Mouse (Mus musculus): ENCODE measurements around the gene Rnf212b. TPM values are rescaled to one million over a fixed set of nuclear protein-coding genes. Genes with fewer than 3 reads are reported as not detected.

Gene Rnf212b
- polyA plus RNA-seq, 1 experiment from 2014 or later = not detected

- Histone ChIP-seq H3K9ac (peak overlapping the region; percentile 71), H3K27ac (replicated peaks) (peak overlapping the region; percentile 33; the same call in 1 of the 2 replicates), H3K4me1 (replicated peaks) (peaks cover 29% of the 10 kb centered on the region), H3K9me3 (replicated peaks) (no peaks in the 10 kb centered on the region), H3K36me3 (replicated peaks) (no peaks in the 10 kb centered on the region), H3K27me3 (peaks cover 22% of the 10 kb centered on the region), H3K4me3 (replicated peaks) (peak overlapping the region; percentile 77), H3K4me2 (peak overlapping the region; percentile 93)
- ATAC-seq (ENCODE audit: insufficient read depth) = peak; percentile 11; the same call in 1 of the 2 replicates
- WGBS (ENCODE audit: insufficient replicate concordance) = 3% methylated on average over 36 of the region's 36 CpGs
These were observed 62.0 kb downstream of the Rnf212b start for GRCm38 (mm10) chr14:54875844-54876538.

- Histone ChIP-seq H3K4me3 (replicated peaks) (peak overlapping the region; percentile 77), H3K9me3 (replicated peaks) (no peaks in the 10 kb centered on the region), H3K27ac (replicated peaks) (peak overlapping the region; percentile 75), H3K4me1 (replicated peaks) (peaks cover 29% of the 10 kb centered on the region), H3K27me3 (peaks cover 22% of the 10 kb centered on the region), H3K36me3 (replicated peaks) (no peaks in the 10 kb centered on the region), H3K4me2 (peak overlapping the region; percentile 93), H3K9ac (peak overlapping the region; percentile 71)
- peak; percentile 93 for ATAC-seq (ENCODE audit: insufficient read depth)
- WGBS (ENCODE audit: insufficient replicate concordance) = under 1% methylated on average over 72 of the region's 72 CpGs
These were observed 62.7 kb downstream of the Rnf212b start for GRCm38 (mm10) chr14:54876539-54877047.

DNA sequence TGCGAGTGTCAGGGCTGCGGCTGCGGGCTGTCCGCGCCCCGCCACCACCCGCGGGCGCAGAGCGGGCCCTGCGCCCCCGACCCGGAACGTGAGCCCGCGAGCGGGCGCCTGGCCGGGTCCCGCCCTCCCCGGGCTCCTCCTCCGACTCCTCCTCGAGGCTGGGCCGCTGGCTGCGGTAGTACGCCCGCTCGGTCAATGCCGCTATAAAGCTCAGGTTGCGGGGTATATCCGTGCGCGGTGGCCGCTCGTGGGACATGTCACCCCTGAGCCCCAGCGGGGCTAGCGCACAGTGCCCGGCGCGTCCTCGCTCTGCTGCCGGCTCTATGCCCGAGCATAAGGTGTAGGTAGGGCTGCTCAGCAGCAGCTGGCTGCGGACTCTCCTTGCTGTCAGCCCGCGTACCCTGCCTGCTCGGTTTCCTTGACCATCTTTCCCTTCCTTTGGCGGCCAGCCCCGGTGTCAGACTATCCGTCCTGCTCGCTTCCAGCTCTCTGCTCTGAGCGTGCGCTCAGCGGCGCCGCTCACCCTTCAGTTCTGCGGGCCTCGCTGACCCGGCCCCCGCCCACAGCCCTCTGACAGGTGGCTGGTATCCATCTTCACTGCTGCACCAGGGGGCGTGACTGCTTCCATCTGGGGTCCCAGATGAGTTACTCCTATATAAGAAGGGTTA lies 63.2 kb downstream of the Rnf212b start, which contains the start of gene Ppp1r3e:
Gene Ppp1r3e (minus strand): TSS at position 503 of the 668 bp plus-strand sequence.
- H3K27me3 ChIP-seq = peaks cover 22% of the 10 kb centered on the region
- ATAC-seq (ENCODE audit: insufficient read depth) = peak; percentile 81
- peaks cover 29% of the 10 kb centered on the region for H3K4me1 ChIP-seq (replicated peaks)
- H3K9ac ChIP-seq = peak within 1 kb of the TSS; percentile 71
- WGBS (ENCODE audit: insufficient replicate concordance) = under 1% methylated on average over 61 of the region's 61 CpGs
- peak within 1 kb of the TSS; percentile 93 for H3K4me2 ChIP-seq
- peak within 1 kb of the TSS; percentile 77 for H3K4me3 ChIP-seq (replicated peaks)
- H3K9me3 ChIP-seq (replicated peaks) = no peaks in the 10 kb centered on the region
- peak within 1 kb of the TSS; percentile 75 for H3K27ac ChIP-seq (replicated peaks)
- no peaks in the 10 kb centered on the region for H3K36me3 ChIP-seq (replicated peaks)

DNA sequence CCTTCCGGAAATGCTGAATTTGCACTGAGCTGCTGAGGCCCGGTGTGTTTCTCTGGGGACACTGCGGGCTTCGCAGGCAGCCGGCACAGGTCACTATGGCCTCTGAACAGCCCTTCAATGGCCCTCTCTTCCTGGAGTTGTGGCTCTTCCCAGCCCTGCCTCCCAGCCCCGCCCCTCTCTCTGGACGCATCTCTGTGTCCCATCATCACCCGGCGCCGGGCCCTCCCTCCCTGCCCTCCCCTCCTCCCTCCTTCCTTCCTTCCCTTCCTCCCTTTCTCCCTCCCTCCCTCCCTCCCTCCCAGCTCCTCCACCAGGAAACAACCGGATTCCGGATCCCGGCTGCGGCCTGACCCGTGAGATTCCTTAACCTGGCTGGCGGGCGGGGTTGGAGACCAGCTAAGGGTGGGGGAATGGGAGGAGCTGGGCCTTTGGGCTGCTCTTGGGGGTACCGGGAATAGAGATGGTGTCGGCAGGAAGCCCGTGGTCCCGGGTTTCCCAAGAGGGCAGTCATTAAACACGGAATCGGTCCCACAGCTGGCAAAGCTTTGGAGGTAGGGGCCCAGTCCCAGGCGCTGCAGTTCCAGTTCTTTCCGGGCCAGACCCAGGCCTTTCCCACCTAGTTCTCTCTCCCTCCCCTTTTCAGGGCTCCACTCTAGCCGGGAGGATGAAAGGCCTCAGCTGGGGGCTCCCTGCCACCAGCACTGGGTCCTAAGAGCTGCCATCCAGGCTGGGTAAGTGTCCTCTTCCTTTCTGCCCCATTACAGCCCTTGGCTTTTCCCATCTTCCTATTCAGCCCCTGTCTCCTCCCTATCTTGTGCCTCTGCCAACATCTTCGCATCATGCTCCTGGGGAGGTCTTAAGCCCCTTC lies 69.4 kb downstream of the Rnf212b start, which contains the start of the genes Bcl2l2 and Gm20521:
Gene Bcl2l2 (plus strand): TSS at position 224 of the 868 bp plus-strand sequence.
Gene Gm20521 (plus strand): TSS at position 288 of the 868 bp plus-strand sequence.
- peak within 1 kb of the TSS; percentile 70 for H3K27ac ChIP-seq (replicated peaks)
- 2% methylated on average over 27 of the region's 27 CpGs for WGBS (ENCODE audit: insufficient replicate concordance)
- peaks cover 20% of the 10 kb centered on the region for H3K4me1 ChIP-seq (replicated peaks)
- peak within 1 kb of the TSS; percentile 53 for H3K9ac ChIP-seq
- H3K36me3 ChIP-seq (replicated peaks) = no peaks in the 10 kb centered on the region
- H3K27me3 ChIP-seq = no peaks in the 10 kb centered on the region
- H3K9me3 ChIP-seq (replicated peaks) = no peaks in the 10 kb centered on the region
- peak; percentile 83 for ATAC-seq (ENCODE audit: insufficient read depth)
- peak within 1 kb of the TSS; percentile 80 for H3K4me2 ChIP-seq
- H3K4me3 ChIP-seq (replicated peaks) = peak within 1 kb of the TSS; percentile 57

DNA sequence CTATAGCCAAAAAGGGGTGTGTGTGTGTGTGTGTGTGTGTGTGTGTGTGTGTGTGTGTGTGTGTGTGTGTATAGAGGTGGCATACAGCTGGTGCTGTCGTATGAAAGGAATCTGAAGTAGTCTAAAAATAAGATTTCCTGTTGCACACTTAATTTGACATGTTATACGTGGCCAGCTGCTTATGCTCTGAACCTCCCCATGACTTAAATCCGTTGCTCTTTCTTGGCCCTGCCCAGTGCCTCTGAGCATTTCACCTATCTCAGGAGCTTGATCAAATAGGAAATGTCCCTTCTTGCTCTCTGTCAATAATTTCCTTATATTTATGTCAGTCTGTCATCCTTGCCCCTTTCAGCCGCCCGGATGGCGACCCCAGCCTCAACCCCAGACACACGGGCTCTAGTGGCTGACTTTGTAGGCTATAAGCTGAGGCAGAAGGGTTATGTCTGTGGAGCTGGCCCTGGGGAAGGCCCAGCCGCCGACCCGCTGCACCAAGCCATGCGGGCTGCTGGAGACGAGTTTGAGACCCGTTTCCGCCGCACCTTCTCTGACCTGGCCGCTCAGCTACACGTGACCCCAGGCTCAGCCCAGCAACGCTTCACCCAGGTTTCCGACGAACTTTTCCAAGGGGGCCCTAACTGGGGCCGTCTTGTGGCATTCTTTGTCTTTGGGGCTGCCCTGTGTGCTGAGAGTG lies 70.2 kb downstream of the Rnf212b start:
- Histone ChIP-seq H3K9me3 (replicated peaks) (no peaks in the 10 kb centered on the region), H3K9ac (no peak overlapping the region), H3K27me3 (no peaks in the 10 kb centered on the region), H3K4me2 (peak overlapping the region; percentile 80), H3K27ac (replicated peaks) (peak overlapping the region; percentile 62; the same call in 1 of the 2 replicates), H3K4me3 (replicated peaks) (peak overlapping the region; percentile 57), H3K4me1 (replicated peaks) (peaks cover 20% of the 10 kb centered on the region), H3K36me3 (replicated peaks) (no peaks in the 10 kb centered on the region)
- ATAC-seq (ENCODE audit: insufficient read depth) = no peak
- 51% methylated on average over 21 of the region's 21 CpGs for WGBS (ENCODE audit: insufficient replicate concordance)

DNA sequence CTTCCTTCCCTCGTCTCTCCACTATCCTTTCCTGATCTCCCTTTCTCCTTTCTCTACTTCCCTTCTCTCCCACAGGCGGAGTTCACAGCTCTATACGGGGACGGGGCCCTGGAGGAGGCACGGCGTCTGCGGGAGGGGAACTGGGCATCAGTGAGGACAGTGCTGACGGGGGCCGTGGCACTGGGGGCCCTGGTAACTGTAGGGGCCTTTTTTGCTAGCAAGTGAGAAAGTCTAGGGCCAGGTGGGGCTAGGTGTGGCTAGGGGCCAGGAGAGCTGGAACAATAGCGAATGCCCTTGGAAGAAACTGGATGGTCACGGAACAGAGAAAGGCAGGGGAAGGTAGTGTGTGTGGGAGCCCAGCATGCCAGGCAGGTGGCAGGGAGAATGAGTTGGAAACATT lies 71.4 kb downstream of the Rnf212b start:
- Histone ChIP-seq H3K4me3 (replicated peaks) (no peak overlapping the region), H3K4me1 (replicated peaks) (peaks cover 20% of the 10 kb centered on the region), H3K36me3 (replicated peaks) (no peaks in the 10 kb centered on the region), H3K9ac (no peak overlapping the region), H3K4me2 (no peak overlapping the region), H3K9me3 (replicated peaks) (no peaks in the 10 kb centered on the region), H3K27ac (replicated peaks) (no peak overlapping the region), H3K27me3 (no peaks in the 10 kb centered on the region)
- no peak for ATAC-seq (ENCODE audit: insufficient read depth)
- WGBS (ENCODE audit: insufficient replicate concordance) = 79% methylated on average over 11 of the region's 11 CpGs

- Histone ChIP-seq H3K27me3 (no peaks in the 10 kb centered on the region), H3K9me3 (replicated peaks) (no peaks in the 10 kb centered on the region), H3K27ac (replicated peaks) (peak within 1 kb of the TSS; percentile 88), H3K36me3 (replicated peaks) (peaks cover 19% of the 10 kb centered on the region), H3K9ac (peak within 1 kb of the TSS; percentile 44), H3K4me3 (replicated peaks) (peak within 1 kb of the TSS; percentile 90), H3K4me1 (replicated peaks) (peaks cover 33% of the 10 kb centered on the region), H3K4me2 (peak within 1 kb of the TSS; percentile 75)
- no peak for ATAC-seq (ENCODE audit: insufficient read depth)
- 80% methylated on average over 3 of the region's 3 CpGs for WGBS (ENCODE audit: insufficient replicate concordance)
These were observed 78.3 kb downstream of the Rnf212b start, which contains the start of gene Pabpn1 for GRCm38 (mm10) chr14:54892200-54892599. Gene Pabpn1, plus strand, starts transcription at chr14:54892500.

DNA sequence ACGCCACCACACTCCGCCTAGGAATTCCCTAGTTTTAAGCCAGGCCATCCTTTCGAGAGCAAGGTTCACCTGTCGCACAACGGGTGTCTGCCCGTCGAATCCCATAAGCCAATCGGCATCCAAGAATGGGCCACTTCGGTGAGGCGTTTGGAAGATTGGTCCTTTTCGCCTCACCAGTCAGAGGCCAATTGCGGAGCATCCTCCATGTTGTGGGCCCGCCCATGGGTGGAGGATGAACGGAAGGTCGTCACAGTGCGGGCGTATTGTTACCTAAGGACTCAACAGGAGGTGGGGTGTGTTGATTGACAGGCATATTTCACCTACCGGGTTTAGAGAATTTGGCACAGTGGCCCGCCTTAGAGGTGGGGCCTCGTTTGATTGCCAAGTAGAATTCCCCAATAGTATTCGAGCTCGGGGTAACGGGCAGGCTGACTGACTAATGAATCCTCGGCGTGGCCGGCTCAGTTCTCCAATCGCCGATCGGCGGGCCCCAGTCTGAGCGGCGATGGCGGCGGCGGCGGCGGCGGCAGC lies 79.8 kb downstream of the Rnf212b start:
- Histone ChIP-seq H3K27me3 (no peaks in the 10 kb centered on the region), H3K4me3 (replicated peaks) (peak overlapping the region; percentile 90), H3K36me3 (replicated peaks) (peaks cover 33% of the 10 kb centered on the region), H3K4me1 (replicated peaks) (peaks cover 36% of the 10 kb centered on the region), H3K9ac (peak overlapping the region; percentile 98), H3K27ac (replicated peaks) (peak overlapping the region; percentile 88), H3K9me3 (replicated peaks) (no peaks in the 10 kb centered on the region), H3K4me2 (peak overlapping the region; percentile 89)
- peak; percentile 96 for ATAC-seq (ENCODE audit: insufficient read depth)
- under 1% methylated on average over 38 of the region's 38 CpGs for WGBS (ENCODE audit: insufficient replicate concordance)

DNA sequence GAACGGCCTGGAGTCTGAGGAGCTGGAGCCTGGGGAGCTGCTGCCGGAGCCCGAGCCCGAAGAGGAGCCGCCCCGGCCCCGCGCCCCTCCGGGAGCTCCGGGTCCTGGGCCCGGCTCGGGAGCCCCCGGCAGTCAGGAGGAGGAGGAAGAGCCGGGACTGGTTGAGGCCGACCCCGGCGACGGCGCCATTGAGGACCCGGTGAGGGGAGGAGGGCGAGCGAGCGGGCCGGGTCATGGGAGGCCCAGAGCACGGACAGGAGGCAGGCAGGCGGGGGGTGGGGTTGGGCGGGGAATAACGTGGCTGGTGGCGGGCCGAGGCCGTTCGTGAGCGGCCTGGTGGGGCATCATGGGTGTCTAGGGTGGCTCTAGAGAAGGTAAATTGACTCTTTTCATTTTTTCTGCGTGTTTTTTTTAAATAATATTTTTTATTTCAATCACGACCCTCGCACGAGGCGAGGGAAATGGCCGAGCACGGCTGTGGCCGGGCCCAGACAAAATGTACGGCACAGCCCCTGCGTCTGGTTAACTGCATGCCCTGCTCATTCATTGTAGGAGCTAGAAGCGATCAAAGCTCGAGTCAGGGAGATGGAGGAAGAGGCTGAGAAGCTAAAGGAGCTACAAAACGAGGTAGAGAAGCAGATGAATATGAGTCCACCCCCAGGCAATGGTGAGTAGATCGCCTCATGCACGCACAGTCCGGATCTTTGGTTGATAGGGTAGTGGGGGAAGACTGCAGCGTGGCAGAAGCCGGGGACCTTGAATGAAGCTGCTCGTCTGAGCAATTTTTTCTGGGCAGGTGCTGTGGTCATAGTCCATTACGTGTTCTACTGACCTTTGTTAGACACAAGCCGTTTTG lies 80.6 kb downstream of the Rnf212b start:
- H3K4me3 ChIP-seq (replicated peaks) = peak overlapping the region; percentile 90
- peak overlapping the region; percentile 98 for H3K9ac ChIP-seq
- peak overlapping the region; percentile 85 for H3K27ac ChIP-seq (replicated peaks)
- under 1% methylated on average over 53 of the region's 54 CpGs for WGBS (ENCODE audit: insufficient replicate concordance)
- H3K4me1 ChIP-seq (replicated peaks) = peaks cover 36% of the 10 kb centered on the region
- no peaks in the 10 kb centered on the region for H3K27me3 ChIP-seq
- H3K9me3 ChIP-seq (replicated peaks) = no peaks in the 10 kb centered on the region
- peaks cover 33% of the 10 kb centered on the region for H3K36me3 ChIP-seq (replicated peaks)
- ATAC-seq (ENCODE audit: insufficient read depth) = peak; percentile 63
- H3K4me2 ChIP-seq = peak overlapping the region; percentile 89
